Mouse (Mus musculus): Measurements from ENCODE around the gene Nudt16l1. TPM values are rescaled to one million over a fixed set of nuclear protein-coding genes. Genes with fewer than 3 reads are reported as not detected.

The Nudt16l1 gene
- polyA plus RNA-seq, 1 experiment: 43.1 TPM

- Histone ChIP-seq H3K36me3 (ENCODE audit: control insufficient read depth, insufficient read depth, low read length) (peaks cover 3% of the 10 kb centered on the region; the same call in 1 of the 2 replicates), H3K27me3 (ENCODE audit: control insufficient read depth, insufficient read depth, low read length) (no peaks in the 10 kb centered on the region), H3K4me1 (ENCODE audit: control insufficient read depth, insufficient read depth, low read length) (peaks cover 3% of the 10 kb centered on the region; the same call in 1 of the 2 replicates), H3K27ac (ENCODE audit: control insufficient read depth, insufficient read depth, low read depth, low read length) (no peak overlapping the region), H3K4me3 (ENCODE audit: control insufficient read depth, low read depth, low read length) (no peak overlapping the region)
- TF ChIP-seq CTCF (IDR thresholded peaks at IDR 0.05; ENCODE audit: control insufficient read depth, insufficient read depth, insufficient replicate concordance, low read depth, low read length) (peak; percentile 66; the same call in 1 of the 2 replicates), POLR2A (IDR thresholded peaks at IDR 0.05; ENCODE audit: control insufficient read depth, low read depth, low read length) (no peak)
Measured at GRCm38 (mm10) chr16:4913783-4914735, 24.5 kb upstream of the Nudt16l1 start.

- no peak overlapping the region for H3K27ac ChIP-seq (ENCODE audit: control insufficient read depth, insufficient read depth, low read depth, low read length)
- H3K36me3 ChIP-seq (ENCODE audit: control insufficient read depth, insufficient read depth, low read length): peaks cover 3% of the 10 kb centered on the region; the same call in 1 of the 2 replicates
- no peak for TF ChIP-seq CTCF (IDR thresholded peaks at IDR 0.05; ENCODE audit: control insufficient read depth, insufficient read depth, insufficient replicate concordance, low read depth, low read length)
- TF ChIP-seq POLR2A (IDR thresholded peaks at IDR 0.05; ENCODE audit: control insufficient read depth, low read depth, low read length): no peak
- H3K4me3 ChIP-seq (ENCODE audit: control insufficient read depth, low read depth, low read length): no peak overlapping the region
- peaks cover 3% of the 10 kb centered on the region; the same call in 1 of the 2 replicates for H3K4me1 ChIP-seq (ENCODE audit: control insufficient read depth, insufficient read depth, low read length)
- H3K27me3 ChIP-seq (ENCODE audit: control insufficient read depth, insufficient read depth, low read length): no peaks in the 10 kb centered on the region
Measured at GRCm38 (mm10) chr16:4915931-4916330, 22.6 kb upstream of the Nudt16l1 start.

GRCm38 (mm10) chr16:4916608-4917007 lies 22.0 kb upstream of the Nudt16l1 start:
- Histone ChIP-seq H3K4me1 (ENCODE audit: control insufficient read depth, insufficient read depth, low read length) (peaks cover 3% of the 10 kb centered on the region; the same call in 1 of the 2 replicates), H3K36me3 (ENCODE audit: control insufficient read depth, insufficient read depth, low read length) (peaks cover 2% of the 10 kb centered on the region; the same call in 1 of the 2 replicates), H3K27me3 (ENCODE audit: control insufficient read depth, insufficient read depth, low read length) (no peaks in the 10 kb centered on the region), H3K4me3 (ENCODE audit: control insufficient read depth, low read depth, low read length) (no peak overlapping the region), H3K27ac (ENCODE audit: control insufficient read depth, insufficient read depth, low read depth, low read length) (no peak overlapping the region)
- no peak for TF ChIP-seq CTCF (IDR thresholded peaks at IDR 0.05; ENCODE audit: control insufficient read depth, insufficient read depth, insufficient replicate concordance, low read depth, low read length)
- TF ChIP-seq POLR2A (IDR thresholded peaks at IDR 0.05; ENCODE audit: control insufficient read depth, low read depth, low read length): no peak

DNA sequence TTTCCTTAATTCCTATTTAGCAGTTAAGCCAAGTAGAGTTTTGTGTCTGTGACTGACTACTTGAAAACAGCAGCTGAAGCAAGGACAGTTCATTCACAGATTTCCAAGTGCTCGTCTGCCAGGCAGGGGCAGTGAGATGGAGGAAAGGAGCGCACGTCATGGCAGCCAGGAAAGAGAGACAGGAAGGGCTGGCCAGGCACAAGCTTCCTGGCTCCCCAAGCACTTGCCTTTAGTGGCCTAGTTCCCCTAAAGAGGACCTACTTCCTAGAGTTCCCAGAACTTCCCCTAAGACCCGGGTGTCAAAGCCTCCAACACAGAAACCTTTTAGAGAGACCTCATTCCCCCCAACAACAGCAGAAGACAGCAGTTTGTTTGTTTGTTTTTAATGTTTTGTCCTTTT lies 18.0 kb upstream of the Nudt16l1 start:
- no peak for TF ChIP-seq POLR2A (IDR thresholded peaks at IDR 0.05; ENCODE audit: control insufficient read depth, low read depth, low read length)
- TF ChIP-seq CTCF (IDR thresholded peaks at IDR 0.05; ENCODE audit: control insufficient read depth, insufficient read depth, insufficient replicate concordance, low read depth, low read length): no peak
- Histone ChIP-seq H3K36me3 (ENCODE audit: control insufficient read depth, insufficient read depth, low read length) (no peaks in the 10 kb centered on the region; the same call in none of the 2 replicates), H3K4me1 (ENCODE audit: control insufficient read depth, insufficient read depth, low read length) (no peaks in the 10 kb centered on the region), H3K4me3 (ENCODE audit: control insufficient read depth, low read depth, low read length) (no peak overlapping the region), H3K27ac (ENCODE audit: control insufficient read depth, insufficient read depth, low read depth, low read length) (no peak overlapping the region), H3K27me3 (ENCODE audit: control insufficient read depth, insufficient read depth, low read length) (no peaks in the 10 kb centered on the region)

DNA sequence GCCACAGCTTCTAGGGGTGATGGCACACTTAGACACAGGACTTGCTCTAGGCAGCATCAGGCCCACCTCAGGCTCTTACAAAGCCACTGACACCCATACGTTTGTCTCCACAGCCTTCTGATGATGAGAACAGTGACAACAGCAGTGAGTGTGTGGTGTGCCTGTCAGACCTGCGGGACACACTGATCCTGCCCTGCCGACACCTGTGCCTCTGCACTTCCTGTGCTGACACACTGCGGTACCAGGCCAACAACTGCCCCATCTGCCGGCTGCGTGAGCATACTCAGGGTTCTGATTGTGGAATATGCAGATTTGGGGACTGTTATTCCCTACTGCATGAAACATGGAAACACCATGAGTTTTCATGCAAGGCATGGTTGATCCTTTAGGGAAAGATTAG lies 16.1 kb upstream of the Nudt16l1 start:
- Histone ChIP-seq H3K4me1 (ENCODE audit: control insufficient read depth, insufficient read depth, low read length) (no peaks in the 10 kb centered on the region), H3K36me3 (ENCODE audit: control insufficient read depth, insufficient read depth, low read length) (no peaks in the 10 kb centered on the region; the same call in none of the 2 replicates), H3K4me3 (ENCODE audit: control insufficient read depth, low read depth, low read length) (no peak overlapping the region), H3K27me3 (ENCODE audit: control insufficient read depth, insufficient read depth, low read length) (no peaks in the 10 kb centered on the region), H3K27ac (ENCODE audit: control insufficient read depth, insufficient read depth, low read depth, low read length) (no peak overlapping the region)
- TF ChIP-seq POLR2A (IDR thresholded peaks at IDR 0.05; ENCODE audit: control insufficient read depth, low read depth, low read length) (no peak), CTCF (IDR thresholded peaks at IDR 0.05; ENCODE audit: control insufficient read depth, insufficient read depth, insufficient replicate concordance, low read depth, low read length) (no peak)

GRCm38 (mm10) chr16:4923996-4924395 lies 14.6 kb upstream of the Nudt16l1 start:
- no peaks in the 10 kb centered on the region; the same call in none of the 2 replicates for H3K36me3 ChIP-seq (ENCODE audit: control insufficient read depth, insufficient read depth, low read length)
- no peak for TF ChIP-seq POLR2A (IDR thresholded peaks at IDR 0.05; ENCODE audit: control insufficient read depth, low read depth, low read length)
- no peak for TF ChIP-seq CTCF (IDR thresholded peaks at IDR 0.05; ENCODE audit: control insufficient read depth, insufficient read depth, insufficient replicate concordance, low read depth, low read length)

DNA sequence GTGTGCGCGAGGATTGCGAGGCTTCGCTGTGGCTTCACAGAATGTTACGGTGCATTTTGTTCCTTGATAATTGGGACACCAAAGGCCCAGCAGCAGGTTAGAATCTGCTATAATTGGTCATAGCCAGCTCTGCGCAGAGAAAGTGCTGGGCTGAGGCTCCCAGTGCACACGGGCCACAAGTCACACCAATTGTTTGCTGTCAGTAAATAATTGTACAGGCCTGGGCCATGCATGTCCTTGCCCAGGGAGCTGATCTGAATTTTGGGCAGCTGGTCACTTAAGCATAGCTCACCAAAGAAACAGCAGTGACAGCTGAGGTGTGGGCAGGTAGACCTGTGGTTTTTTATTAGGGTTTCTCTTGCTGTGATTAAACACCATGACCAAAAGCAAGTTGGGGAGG lies 10.6 kb upstream of the Nudt16l1 start:
- Histone ChIP-seq H3K36me3 (ENCODE audit: control insufficient read depth, insufficient read depth, low read length) (peaks cover 3% of the 10 kb centered on the region), H3K27me3 (ENCODE audit: control insufficient read depth, insufficient read depth, low read length) (no peaks in the 10 kb centered on the region), H3K4me1 (ENCODE audit: control insufficient read depth, insufficient read depth, low read length) (no peaks in the 10 kb centered on the region), H3K27ac (ENCODE audit: control insufficient read depth, insufficient read depth, low read depth, low read length) (no peak overlapping the region), H3K4me3 (ENCODE audit: control insufficient read depth, low read depth, low read length) (no peak overlapping the region)
- TF ChIP-seq POLR2A (IDR thresholded peaks at IDR 0.05; ENCODE audit: control insufficient read depth, low read depth, low read length) (no peak), CTCF (IDR thresholded peaks at IDR 0.05; ENCODE audit: control insufficient read depth, insufficient read depth, insufficient replicate concordance, low read depth, low read length) (no peak)

More at GRCm38 (mm10) chr16:4923996-4924395, 14.6 kb upstream of the Nudt16l1 start:
- no peak overlapping the region for H3K4me3 ChIP-seq (ENCODE audit: control insufficient read depth, low read depth, low read length)
- H3K27ac ChIP-seq (ENCODE audit: control insufficient read depth, insufficient read depth, low read depth, low read length): no peak overlapping the region
- H3K27me3 ChIP-seq (ENCODE audit: control insufficient read depth, insufficient read depth, low read length): no peaks in the 10 kb centered on the region
- no peaks in the 10 kb centered on the region for H3K4me1 ChIP-seq (ENCODE audit: control insufficient read depth, insufficient read depth, low read length)
